Mouse (Mus musculus): ENCODE measurements around the gene Slc22a2.

The Slc22a2 gene

DNA sequence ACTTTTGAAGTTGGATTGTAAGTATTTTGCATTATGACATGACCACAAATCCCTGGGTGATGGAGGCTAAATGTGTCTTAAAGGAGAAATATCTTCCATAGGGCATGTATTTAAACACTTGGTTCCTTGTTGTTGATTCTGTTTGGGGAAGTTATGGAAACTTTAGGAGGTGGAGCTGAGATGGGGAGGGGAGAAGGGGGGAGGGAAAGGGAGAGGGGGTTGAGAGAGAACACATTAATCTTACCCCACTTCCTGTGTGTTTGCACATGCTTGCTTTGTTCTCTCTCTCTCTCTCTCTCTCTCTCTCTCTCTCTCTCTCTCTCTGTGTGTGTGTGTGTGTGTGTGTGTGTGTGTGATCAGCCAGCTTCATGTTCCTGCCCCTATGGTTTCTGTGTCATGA, 93.2 kb downstream of the Slc22a2 start:
- in situ Hi-C loops (cut with MboI, MseI) = no loop called here
